Mouse (Mus musculus): Measurements from ENCODE around the gene Numb.

DNA sequence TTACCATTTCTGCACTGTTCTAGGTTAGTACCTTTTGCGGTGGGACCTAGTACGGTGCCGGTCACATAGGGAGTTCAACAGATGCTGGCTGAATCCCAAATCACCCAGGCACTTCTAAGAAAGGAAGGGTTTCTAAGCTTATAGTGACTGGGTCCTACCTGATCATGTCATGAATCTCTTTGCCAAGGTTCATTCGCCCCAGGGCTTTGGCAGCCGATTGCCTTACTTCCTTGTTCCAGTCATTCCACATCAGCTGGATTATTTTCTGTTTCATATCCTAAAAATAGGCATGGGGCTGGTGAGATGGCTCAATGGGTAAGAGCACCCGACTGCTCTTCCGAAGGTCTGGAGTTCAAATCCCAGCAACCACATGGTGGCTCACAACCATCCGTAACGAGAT is 36.5 kb upstream of the Numb start:
- no peak for TF ChIP-seq CTCF (IDR thresholded peaks at IDR 0.05; ENCODE audit: borderline replicate concordance, control insufficient read depth, extremely low read depth, insufficient read depth, low read length, poor library complexity)
- no peak for TF ChIP-seq POLR2A (IDR thresholded peaks at IDR 0.05; ENCODE audit: control insufficient read depth, extremely low read depth, insufficient read depth, low read length, poor library complexity)
